Mouse (Mus musculus) forebrain, embryonic 11.5 days (tissue): ENCODE results near the gene Fam3a. TPM values are rescaled to one million over a fixed set of nuclear protein-coding genes. Genes with fewer than 3 reads are reported as not detected.
"Not testable (repeated sequence)": the region's sequence is repeated elsewhere in the genome, so short reads cannot be mapped to it uniquely, and the experiment has no call there.

ENCODE experiments used
- ATAC-seq: fragments of 200-750 bp; cut with Nextera tagmentation; replicated peaks from 2 replicates; pipeline ENCODE4 v1.8.0; 2017; ENCODE audit warnings: moderate TSS enrichment; ENCODE audit not compliant: low FRiP score
- DNase-seq: peaks from one replicate; pipeline ENCODE4 v3.0.0-alpha.2; 2017; ENCODE audit warnings: low spot score
- H3K27ac ChIP-seq: fragments of 300-500 bp; sonication (generic); 2 replicates; pipeline ENCODE4 v1.5.1; 2014; ENCODE audit warnings: low read depth, low read length
- H3K27me3 ChIP-seq: fragments of 300-500 bp; sonication (generic); 2 replicates; pipeline ENCODE4 v1.6.1; 2014; ENCODE audit warnings: mild to moderate bottlenecking, low read length, mixed read lengths; ENCODE audit not compliant: control insufficient read depth, insufficient read depth
- H3K36me3 ChIP-seq: fragments of 300-500 bp; sonication (generic); 2 replicates; pipeline ENCODE4 v1.6.1; 2014; ENCODE audit warnings: mild to moderate bottlenecking, low read length, moderate library complexity, mixed read lengths; ENCODE audit not compliant: control insufficient read depth, insufficient read depth
- H3K4me1 ChIP-seq: fragments of 300-500 bp; sonication (generic); replicated peaks from 2 replicates; pipeline ENCODE4 v1.6.1; 2014; ENCODE audit warnings: low read length, mixed read lengths; ENCODE audit not compliant: control insufficient read depth, insufficient read depth
- H3K4me2 ChIP-seq: fragments of 300-500 bp; sonication (generic); 2 replicates; pipeline ENCODE4 v1.6.1; 2014; ENCODE audit warnings: low read depth, mild to moderate bottlenecking, low read length, moderate library complexity, mixed read lengths; ENCODE audit not compliant: severe bottlenecking
- H3K4me3 ChIP-seq: fragments of 300-500 bp; sonication (generic); 2 replicates; pipeline ENCODE4 v1.5.1; 2014; ENCODE audit warnings: low read depth, low read length
- H3K9ac ChIP-seq: fragments of 300-500 bp; sonication (generic); 2 replicates; pipeline ENCODE4 v1.6.1; 2014; ENCODE audit warnings: low read length
- H3K9me3 ChIP-seq: fragments of 300-500 bp; sonication (generic); 2 replicates; pipeline ENCODE4 v1.6.1; 2016; ENCODE audit warnings: low read length, mixed read lengths; ENCODE audit not compliant: control insufficient read depth
- WGBS: fragments of 180-500 bp; shearing (Covaris S2); extraction: QIAGEN DNeasy Blood & Tissue Kit; methylation state at CpG from one replicate; pipeline ENCODE4 v1.1.7; 2014; 5-methylcytosine and 5-hydroxymethylcytosine counted together
- polyA plus RNA-seq: library from polyadenylated mRNA; unstranded; fragments of >200 nt; fragmentation: Nextera tagmentation; extraction: Ambion mirVana; gene quantifications from 2 replicates; pipeline ENCODE4 v1.2.1, GENCODE M21; 2014

Gene Fam3a
- polyA plus RNA-seq, 1 experiment from 2014 or later, result 27.6 TPM

GRCm38 (mm10) chrX:74357069-74357468 lies 36.0 kb downstream of the Fam3a start:
- H3K4me1 ChIP-seq, H3K27ac ChIP-seq, H3K9me3 ChIP-seq, H3K36me3 ChIP-seq, H3K27me3 ChIP-seq, ATAC-seq, H3K4me3 ChIP-seq, DNase-seq, H3K9ac ChIP-seq, H3K4me2 ChIP-seq: not testable (repeated sequence)
- WGBS, result 85% methylated on average over 2 of the region's 3 CpGs

GRCm38 (mm10) chrX:74353467-74353770 lies 39.7 kb downstream of the Fam3a start, which contains the start of gene Lage3:
Gene Lage3, minus strand, starts transcription at chrX:74353618.
- Histone ChIP-seq H3K9ac (peak within 1 kb of the TSS; percentile 48), H3K4me3 (peak within 1 kb of the TSS; percentile 35), H3K9me3 (no peaks in the 10 kb centered on the region), H3K36me3 (no peaks in the 10 kb centered on the region), H3K4me2 (peak within 1 kb of the TSS; percentile 55), H3K27me3 (no peaks in the 10 kb centered on the region), H3K4me1 (no peaks in the 10 kb centered on the region), H3K27ac (no peak within 1 kb of the TSS)
- ATAC-seq (peak; percentile 86), DNase-seq (peak; percentile 80)
- WGBS, result 26% methylated on average over 15 of the region's 22 CpGs

GRCm38 (mm10) chrX:74352645-74353466 lies 40.2 kb downstream of the Fam3a start:
- peak overlapping the region; percentile 35 for H3K4me3 ChIP-seq
- H3K4me2 ChIP-seq, result peak overlapping the region; percentile 55
- DNase-seq (no peak), ATAC-seq (peak; percentile 33)
- no peaks in the 10 kb centered on the region for H3K9me3 ChIP-seq
- H3K36me3 ChIP-seq, result no peaks in the 10 kb centered on the region
- H3K27me3 ChIP-seq, result no peaks in the 10 kb centered on the region
- no peaks in the 10 kb centered on the region for H3K4me1 ChIP-seq
- WGBS, result 21% methylated on average over 13 of the region's 13 CpGs
- peak overlapping the region; percentile 48 for H3K9ac ChIP-seq
- no peak overlapping the region for H3K27ac ChIP-seq

Other genes starting within 250 kb of the Fam3a start
- not detected in 2 replicates for gene Tex28, start 225.4 kb downstream of the Fam3a start, polyA plus RNA-seq
- 0.28 TPM in 1 of 2 replicates, not detected in the other for gene Tktl1, start 216.0 kb downstream of the Fam3a start, polyA plus RNA-seq
- 242 and 249 TPM in 2 replicates for gene Flna, start 143.5 kb downstream of the Fam3a start, polyA plus RNA-seq
- 27.0 and 28.0 TPM in 2 replicates for gene Emd, start 138.6 kb downstream of the Fam3a start, polyA plus RNA-seq
- 614 and 677 TPM in 2 replicates for gene Rpl10, start 122.5 kb downstream of the Fam3a start, polyA plus RNA-seq
- gene Taz, start 111.4 kb downstream of the Fam3a start, polyA plus RNA-seq, result 58.1 and 64.3 TPM in 2 replicates
- 3.5 and 5.2 TPM in 2 replicates for gene Dnase1l1, start 110.9 kb downstream of the Fam3a start, polyA plus RNA-seq
- 82.1 and 86.5 TPM in 2 replicates for gene Atp6ap1, start 96.2 kb downstream of the Fam3a start, polyA plus RNA-seq
- gene Gdi1, start 88.3 kb downstream of the Fam3a start, polyA plus RNA-seq, result 396 and 419 TPM in 2 replicates
- gene Fam50a, start 80.2 kb downstream of the Fam3a start, polyA plus RNA-seq, result 62.5 and 65.6 TPM in 2 replicates
- 27.4 and 28.3 TPM in 2 replicates for gene Plxna3, start 64.2 kb downstream of the Fam3a start, polyA plus RNA-seq
- gene Lage3, start 39.7 kb downstream of the Fam3a start, polyA plus RNA-seq, result 118 and 121 TPM in 2 replicates
- gene Ubl4a, start 20.1 kb downstream of the Fam3a start, polyA plus RNA-seq, result 72.8 and 72.9 TPM in 2 replicates
- 8.6 and 9.9 TPM in 2 replicates for gene Slc10a3, start 19.9 kb downstream of the Fam3a start, polyA plus RNA-seq
- 22.2 and 22.9 TPM in 2 replicates for gene Ikbkg, start within 50 bp of the Fam3a start, polyA plus RNA-seq
- 55.7 and 59.8 TPM in 2 replicates for gene G6pdx, start 35.9 kb upstream of the Fam3a start, polyA plus RNA-seq
- not detected in 2 replicates for gene Gm6880, start 88.1 kb upstream of the Fam3a start, polyA plus RNA-seq
- not detected in 2 replicates for gene Olfr1326-ps1, start 181.6 kb upstream of the Fam3a start, polyA plus RNA-seq
- not detected in 2 replicates for gene Olfr1325, start 199.4 kb upstream of the Fam3a start, polyA plus RNA-seq